Mouse (Mus musculus): ENCODE results near the gene Fhl4. TPM values are rescaled to one million over a fixed set of nuclear protein-coding genes. Genes with fewer than 3 reads are reported as not detected.
A peak's percentile ranks its signal among the peaks of the same experiment; 100 is the strongest.

The Fhl4 gene
- total and polyA plus RNA-seq, 3 experiments, result 0.27 to 0.84 (median 0.39) TPM

- Histone ChIP-seq H3K27me3 (ENCODE audit: control insufficient read depth, insufficient read depth, low read length) (no peaks in the 10 kb centered on the region), H3K79me2 (replicated peaks; ENCODE audit: control insufficient read depth, insufficient read depth, low read length) (no peaks in the 10 kb centered on the region), H3K36me3 (ENCODE audit: control insufficient read depth, insufficient read depth, low read length) (no peaks in the 10 kb centered on the region), H3K27ac (peak within 1 kb of the TSS; percentile 86), H3K4me1 (ENCODE audit: control insufficient read depth, insufficient read depth, low read length) (peaks cover 2% of the 10 kb centered on the region), H3K9ac (ENCODE audit: low read depth, low read length) (peak within 1 kb of the TSS; percentile 67), H3K4me3 (peak within 1 kb of the TSS; percentile 60)
- 5% methylated on average over 20 of the region's 20 CpGs for WGBS
- intact Hi-C loops (cut with DNase I), result loop anchor here (10.0 kb wide), 1 partner anchor 473 kb away; no protein-coding TSS in a partner anchor
- TF ChIP-seq CTCF (IDR thresholded peaks at IDR 0.05), result peak; percentile 57
- peak; percentile 48; the same call in 1 of the 2 replicates for TF ChIP-seq POLR2A (IDR thresholded peaks at IDR 0.05; ENCODE audit: insufficient read depth, low read depth, low read length)
- no peak for TF ChIP-seq EP300 (IDR thresholded peaks at IDR 0.05; ENCODE audit: insufficient read depth, low read depth, low read length)
- DNase-seq, result peak; percentile 86 to 94
Observed at GRCm38 (mm10) chr10:85127395-85128287, 25.3 kb upstream of the Fhl4 start, which contains the start of gene Mterf2. Mterf2 (minus strand) TSS chr10:85128027.

DNA sequence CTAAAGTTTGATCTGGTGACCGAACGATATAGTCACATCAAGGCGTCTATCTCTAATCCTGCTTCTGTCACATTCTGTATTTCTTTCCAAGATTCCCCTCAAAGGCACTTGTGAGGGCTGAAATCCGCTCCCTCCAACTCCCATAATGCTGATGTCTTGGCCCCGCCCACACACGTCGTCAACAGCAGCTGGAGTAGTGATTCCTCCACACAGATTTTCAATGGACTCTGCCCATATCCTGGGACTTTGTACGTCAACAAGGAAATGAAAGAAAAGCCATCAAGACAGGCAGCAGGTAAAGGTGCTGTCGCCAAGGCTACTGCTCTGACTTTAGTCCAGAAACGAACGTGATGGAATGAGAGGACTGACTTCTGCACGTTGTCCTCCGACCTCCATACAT, 22.9 kb upstream of the Fhl4 start:
- WGBS, result 80% methylated on average over 13 of the region's 13 CpGs

DNA sequence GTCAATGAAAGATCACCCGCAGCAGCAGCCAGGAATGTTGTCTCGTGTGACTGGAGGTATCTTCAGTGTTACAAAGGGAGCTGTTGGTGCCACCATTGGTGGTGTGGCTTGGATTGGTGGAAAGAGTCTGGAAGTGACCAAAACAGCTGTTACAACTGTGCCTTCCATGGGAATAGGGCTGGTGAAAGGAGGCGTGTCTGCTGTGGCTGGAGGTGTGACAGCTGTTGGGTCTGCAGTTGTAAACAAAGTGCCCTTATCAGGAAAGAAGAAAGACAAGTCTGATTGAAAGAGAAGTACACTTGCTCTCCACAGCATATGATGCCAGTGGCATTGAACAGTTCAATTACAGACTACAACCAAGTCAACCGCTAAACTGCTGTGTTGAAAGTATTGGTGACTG, 12.1 kb upstream of the Fhl4 start:
- H3K36me3 ChIP-seq (ENCODE audit: control insufficient read depth, insufficient read depth, low read length), result peaks cover 4% of the 10 kb centered on the region; the same call in 1 of the 2 replicates
- 77% methylated on average over 4 of the region's 4 CpGs for WGBS
- H3K4me1 ChIP-seq (ENCODE audit: control insufficient read depth, insufficient read depth, low read length), result no peaks in the 10 kb centered on the region
- TF ChIP-seq POLR2A (IDR thresholded peaks at IDR 0.05; ENCODE audit: insufficient read depth, low read depth, low read length) (no peak), CTCF (IDR thresholded peaks at IDR 0.05) (no peak), EP300 (IDR thresholded peaks at IDR 0.05; ENCODE audit: insufficient read depth, low read depth, low read length) (no peak)
- H3K4me3 ChIP-seq, result no peak overlapping the region
- no peaks in the 10 kb centered on the region for H3K27me3 ChIP-seq (ENCODE audit: control insufficient read depth, insufficient read depth, low read length)
- intact Hi-C loops (cut with DNase I), result no loop called here
- H3K9ac ChIP-seq (ENCODE audit: low read depth, low read length), result no peak overlapping the region
- H3K27ac ChIP-seq, result no peak overlapping the region
- H3K79me2 ChIP-seq (replicated peaks; ENCODE audit: control insufficient read depth, insufficient read depth, low read length), result no peaks in the 10 kb centered on the region
- no peak for DNase-seq

More for the DNA sequence above, 22.9 kb upstream of the Fhl4 start:
- Histone ChIP-seq H3K4me3 (no peak overlapping the region), H3K27ac (no peak overlapping the region), H3K27me3 (ENCODE audit: control insufficient read depth, insufficient read depth, low read length) (no peaks in the 10 kb centered on the region), H3K9ac (ENCODE audit: low read depth, low read length) (no peak overlapping the region), H3K4me1 (ENCODE audit: control insufficient read depth, insufficient read depth, low read length) (peaks cover 2% of the 10 kb centered on the region), H3K79me2 (replicated peaks; ENCODE audit: control insufficient read depth, insufficient read depth, low read length) (no peaks in the 10 kb centered on the region; the same call in 1 of the 2 replicates), H3K36me3 (ENCODE audit: control insufficient read depth, insufficient read depth, low read length) (no peaks in the 10 kb centered on the region; the same call in 1 of the 2 replicates)
- intact Hi-C loops (cut with DNase I), result loop anchor here (10.0 kb wide), 1 partner anchor 470 kb away; no protein-coding TSS in a partner anchor
- no peak for DNase-seq
- TF ChIP-seq POLR2A (IDR thresholded peaks at IDR 0.05; ENCODE audit: insufficient read depth, low read depth, low read length), result no peak
- TF ChIP-seq EP300 (IDR thresholded peaks at IDR 0.05; ENCODE audit: insufficient read depth, low read depth, low read length), result no peak
- TF ChIP-seq CTCF (IDR thresholded peaks at IDR 0.05), result no peak

- no peaks in the 10 kb centered on the region; the same call in 1 of the 2 replicates for H3K79me2 ChIP-seq (replicated peaks; ENCODE audit: control insufficient read depth, insufficient read depth, low read length)
- H3K4me1 ChIP-seq (ENCODE audit: control insufficient read depth, insufficient read depth, low read length), result peaks cover 2% of the 10 kb centered on the region
- H3K9ac ChIP-seq (ENCODE audit: low read depth, low read length), result peak overlapping the region; percentile 95
- intact Hi-C loops (cut with DNase I), result loop anchor here (2.0 to 5.0 kb wide), 2 partner anchors 84 to 186 kb away; partner anchors contain the start of genes Cry1 and Ric8b
- no peaks in the 10 kb centered on the region for H3K27me3 ChIP-seq (ENCODE audit: control insufficient read depth, insufficient read depth, low read length)
- no peaks in the 10 kb centered on the region; the same call in 1 of the 2 replicates for H3K36me3 ChIP-seq (ENCODE audit: control insufficient read depth, insufficient read depth, low read length)
- peak in 1 of 2 experiments; percentile 37 for DNase-seq
- TF ChIP-seq EP300 (IDR thresholded peaks at IDR 0.05; ENCODE audit: insufficient read depth, low read depth, low read length) (0 out of 2 replicates have a peak, but pooled peaks have one; percentile 15), CTCF (IDR thresholded peaks at IDR 0.05) (no peak), POLR2A (IDR thresholded peaks at IDR 0.05; ENCODE audit: insufficient read depth, low read depth, low read length) (no peak)
- WGBS, result under 1% methylated on average over 34 of the region's 34 CpGs
- peak overlapping the region; percentile 88 for H3K27ac ChIP-seq
- peak overlapping the region; percentile 91 for H3K4me3 ChIP-seq
Observed at GRCm38 (mm10) chr10:85103085-85103885, 990 bp upstream of the Fhl4 start.

GRCm38 (mm10) chr10:85101841-85102240, 454 bp downstream of the Fhl4 start:
- H3K27ac ChIP-seq, result peak overlapping the region; percentile 87
- H3K4me3 ChIP-seq, result peak overlapping the region; percentile 91
- WGBS, result 5% methylated on average over 10 of the region's 10 CpGs
- H3K4me1 ChIP-seq (ENCODE audit: control insufficient read depth, insufficient read depth, low read length), result peaks cover 2% of the 10 kb centered on the region
- no peaks in the 10 kb centered on the region for H3K27me3 ChIP-seq (ENCODE audit: control insufficient read depth, insufficient read depth, low read length)
- TF ChIP-seq EP300 (IDR thresholded peaks at IDR 0.05; ENCODE audit: insufficient read depth, low read depth, low read length) (no peak), CTCF (IDR thresholded peaks at IDR 0.05) (no peak), POLR2A (IDR thresholded peaks at IDR 0.05; ENCODE audit: insufficient read depth, low read depth, low read length) (no peak)
- H3K9ac ChIP-seq (ENCODE audit: low read depth, low read length), result peak overlapping the region; percentile 86
- intact Hi-C loops (cut with DNase I), result loop anchor here (2.0 to 5.0 kb wide), 2 partner anchors 85 to 185 kb away; partner anchors contain the start of genes Cry1 and Ric8b
- H3K36me3 ChIP-seq (ENCODE audit: control insufficient read depth, insufficient read depth, low read length), result no peaks in the 10 kb centered on the region; the same call in 1 of the 2 replicates
- no peaks in the 10 kb centered on the region; the same call in 1 of the 2 replicates for H3K79me2 ChIP-seq (replicated peaks; ENCODE audit: control insufficient read depth, insufficient read depth, low read length)
- DNase-seq, result no peak

All from heart, adult 2 months (tissue).